Mouse (Mus musculus) limb, embryonic 14.5 days (tissue): ENCODE results near the gene Gm13289. TPM values are rescaled to one million over a fixed set of nuclear protein-coding genes. Genes with fewer than 3 reads are reported as not detected.
A peak's percentile ranks its signal among the peaks of the same experiment; 100 is the strongest.

Source experiments
- ATAC-seq: fragments of 200-750 bp; cut with Nextera tagmentation; 2 replicates; pipeline ENCODE4 v1.8.0; 2017; ENCODE audit warnings: low read depth, moderate number of reproducible peaks, moderate TSS enrichment; ENCODE audit not compliant: low FRiP score
- DNase-seq: peaks from one replicate; pipeline ENCODE4 v3.0.0-alpha.2; 2015; ENCODE audit warnings: low spot score
- H3K27ac ChIP-seq: fragments of 300-500 bp; sonication (generic); replicated peaks from 2 replicates; pipeline ENCODE4 v1.5.1; 2014; ENCODE audit warnings: low read depth, mild to moderate bottlenecking, low read length, moderate library complexity, mixed read lengths
- H3K27me3 ChIP-seq: fragments of 300-500 bp; sonication (generic); 2 replicates; pipeline ENCODE4 v1.6.1; 2014; ENCODE audit warnings: low read length, mixed read lengths; ENCODE audit not compliant: control insufficient read depth, insufficient read depth
- H3K36me3 ChIP-seq: fragments of 300-500 bp; sonication (generic); 2 replicates; pipeline ENCODE4 v1.6.1; 2014; ENCODE audit warnings: mild to moderate bottlenecking, low read length, moderate library complexity, mixed read lengths; ENCODE audit not compliant: control insufficient read depth, insufficient read depth
- H3K4me1 ChIP-seq: fragments of 300-500 bp; sonication (generic); 2 replicates; pipeline ENCODE4 v1.6.1; 2014; ENCODE audit warnings: antibody characterized with exemption, low read length, mixed read lengths; ENCODE audit not compliant: control insufficient read depth, insufficient read depth
- H3K4me2 ChIP-seq: fragments of 300-500 bp; sonication (generic); replicated peaks from 2 replicates; pipeline ENCODE4 v1.6.1; 2014; ENCODE audit warnings: low read depth, mild to moderate bottlenecking, low read length, moderate library complexity; ENCODE audit not compliant: severe bottlenecking
- H3K4me3 ChIP-seq: fragments of 300-500 bp; sonication (generic); replicated peaks from 2 replicates; pipeline ENCODE4 v1.5.1; 2014; ENCODE audit warnings: low read length
- H3K9ac ChIP-seq: fragments of 300-500 bp; sonication (generic); 2 replicates; pipeline ENCODE4 v1.6.1; 2014; ENCODE audit warnings: mild to moderate bottlenecking, low read depth, low read length, moderate library complexity; ENCODE audit not compliant: severe bottlenecking
- H3K9me3 ChIP-seq: fragments of 300-500 bp; sonication (generic); 2 replicates; pipeline ENCODE4 v1.6.1; 2016; ENCODE audit warnings: low read length; ENCODE audit not compliant: control insufficient read depth
- POLR2A ChIP-seq: fragments of 200-500 bp; IDR thresholded peaks from 2 replicates; pipeline ENCODE4 v1.8.0; 2012; ENCODE audit warnings: inconsistent platforms, mild to moderate bottlenecking, moderate library complexity, borderline replicate concordance; ENCODE audit not compliant: insufficient read depth, insufficient read length; ENCODE audit errors: extremely low read depth
- WGBS: fragments of 180-500 bp; shearing (Covaris S2); extraction: QIAGEN DNeasy Blood & Tissue Kit; methylation state at CpG from one replicate; pipeline ENCODE4 v1.1.7; 2014; 5-methylcytosine and 5-hydroxymethylcytosine counted together
- polyA plus RNA-seq, 2 experiments: library from polyadenylated mRNA; depleted of rRNA in 1 of 2; stranded (reverse) in 1 of 2; unstranded in 1 of 2; fragments of >200 nt; fragmentation: Nextera tagmentation in 1 of 2; extraction: Ambion mirVana in 1 of 2; gene quantifications; 2 replicates each; pipeline versions ENCODE4 v1.2.1 to v1.2.3; 2012 to 2014

The Gm13289 gene
- polyA plus RNA-seq, 2 experiments = not detected

DNA sequence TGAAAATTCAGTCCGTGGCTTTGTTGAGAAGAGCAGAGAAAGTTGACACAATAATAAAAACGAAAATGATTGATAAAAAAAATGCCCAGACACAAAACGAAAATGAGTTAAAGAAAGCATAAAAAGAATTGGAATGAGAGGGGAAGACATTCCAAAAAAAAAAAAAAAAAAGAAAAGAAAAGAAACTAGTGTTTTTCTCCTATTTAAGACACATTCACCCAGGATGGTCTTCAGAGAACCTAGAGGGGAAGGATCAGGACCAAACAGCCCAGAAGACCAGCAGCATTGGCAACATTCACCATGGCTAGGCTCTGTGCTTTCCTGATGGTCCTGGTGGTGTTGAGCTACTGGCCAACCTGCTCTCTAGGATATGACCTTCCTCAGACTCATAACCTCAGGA lies 39.2 kb downstream of the Gm13289 start, which contains the start of gene Ifna7:
TSS of gene Ifna7 (plus strand) at position 301 of the 400 bp plus-strand sequence.
- Histone ChIP-seq H3K27me3 (no peaks in the 10 kb centered on the region), H3K4me2 (no peak within 1 kb of the TSS), H3K27ac (no peak within 1 kb of the TSS), H3K9me3 (no peaks in the 10 kb centered on the region), H3K4me1 (no peaks in the 10 kb centered on the region), H3K36me3 (no peaks in the 10 kb centered on the region), H3K9ac (no peak within 1 kb of the TSS), H3K4me3 (no peak within 1 kb of the TSS)
- ATAC-seq (no peak), DNase-seq (no peak)
- no peak for TF ChIP-seq POLR2A
- WGBS = 59% methylated on average over 3 of the region's 3 CpGs

DNA sequence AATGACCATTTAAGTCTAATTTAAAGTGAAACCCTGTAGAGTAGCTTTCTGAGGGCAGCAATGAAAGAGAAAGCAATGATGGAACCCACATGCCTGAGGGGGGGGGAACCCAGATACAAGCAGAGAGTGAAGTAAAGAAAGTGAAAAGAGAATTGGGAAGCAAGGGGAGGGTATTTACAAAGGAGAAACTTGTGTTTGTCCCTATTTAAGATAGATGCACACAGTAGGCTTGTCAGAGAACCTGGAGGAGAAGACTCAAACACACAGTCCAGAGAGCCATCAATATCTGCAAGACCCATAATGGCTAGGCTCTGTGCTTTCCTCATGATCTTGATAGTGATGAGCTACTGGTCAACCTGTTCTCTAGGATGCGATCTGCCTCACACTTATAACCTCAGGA lies 42.9 kb downstream of the Gm13289 start, which contains the start of gene Ifna11:
TSS of gene Ifna11 (plus strand) at position 301 of the 400 bp plus-strand sequence.
- Histone ChIP-seq H3K9me3 (no peaks in the 10 kb centered on the region), H3K27me3 (no peaks in the 10 kb centered on the region), H3K36me3 (no peaks in the 10 kb centered on the region), H3K27ac (no peak within 1 kb of the TSS), H3K9ac (no peak within 1 kb of the TSS), H3K4me3 (no peak within 1 kb of the TSS), H3K4me2 (no peak within 1 kb of the TSS), H3K4me1 (no peaks in the 10 kb centered on the region)
- DNase-seq (no peak), ATAC-seq (no peak)
- TF ChIP-seq POLR2A = no peak
- WGBS = 75% methylated on average over 1 of the region's 1 CpGs

DNA sequence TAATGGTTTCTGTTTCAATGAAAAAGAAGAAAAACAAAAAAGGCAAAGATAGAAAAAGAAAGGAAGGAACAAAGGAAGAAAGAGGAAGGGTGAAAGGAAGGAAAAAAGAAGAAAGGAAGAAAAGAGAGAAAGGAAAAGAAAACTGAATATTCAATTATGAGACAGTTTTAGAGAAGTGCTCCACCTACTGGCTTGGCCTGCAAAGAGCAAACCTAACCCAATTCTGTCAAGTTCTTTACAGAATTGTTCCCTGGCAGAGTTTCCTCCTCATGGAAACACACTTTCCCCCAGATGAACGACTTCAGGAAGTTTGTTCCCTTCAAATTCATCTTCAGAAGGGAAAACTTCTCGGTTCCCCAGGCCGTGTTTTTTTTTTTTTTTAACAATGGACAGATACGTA lies 46.3 kb downstream of the Gm13289 start:
- H3K4me3 ChIP-seq = no peak overlapping the region
- no peak for ATAC-seq
- H3K9me3 ChIP-seq = no peaks in the 10 kb centered on the region
- no peak overlapping the region for H3K4me2 ChIP-seq
- H3K9ac ChIP-seq = no peak overlapping the region
- no peaks in the 10 kb centered on the region for H3K27me3 ChIP-seq
- 23% methylated on average over 4 of the region's 4 CpGs for WGBS
- H3K4me1 ChIP-seq = no peaks in the 10 kb centered on the region
- no peaks in the 10 kb centered on the region for H3K36me3 ChIP-seq
- DNase-seq = peak; percentile 11
- no peak for TF ChIP-seq POLR2A
- H3K27ac ChIP-seq = no peak overlapping the region

Other genes starting within 250 kb of the Gm13289 start
Only the 30 nearest of the 31 such genes appear.
- gene Ifna14, start 205.1 kb upstream of the Gm13289 start, polyA plus RNA-seq (2012; rRNA removed) = not detected in 2 replicates
- not detected in 2 replicates for gene Ifna14, start 205.1 kb upstream of the Gm13289 start, polyA plus RNA-seq (2014; fragmentation: Nextera tagmentation; extraction: Ambion mirVana)
- not detected in 2 replicates for gene Ifna9, start 184.5 kb upstream of the Gm13289 start, polyA plus RNA-seq (2012; rRNA removed)
- not detected in 2 replicates for gene Ifna9, start 184.5 kb upstream of the Gm13289 start, polyA plus RNA-seq (2014; fragmentation: Nextera tagmentation; extraction: Ambion mirVana)
- not detected in 2 replicates for gene Ifna12, start 173.5 kb upstream of the Gm13289 start, polyA plus RNA-seq (2012; rRNA removed)
- not detected in 2 replicates for gene Ifna12, start 173.5 kb upstream of the Gm13289 start, polyA plus RNA-seq (2014; fragmentation: Nextera tagmentation; extraction: Ambion mirVana)
- not detected in 2 replicates for gene C87499, start 142.5 kb upstream of the Gm13289 start, polyA plus RNA-seq (2012; rRNA removed)
- gene C87499, start 142.5 kb upstream of the Gm13289 start, polyA plus RNA-seq (2014; fragmentation: Nextera tagmentation; extraction: Ambion mirVana) = not detected in 2 replicates
- gene Ifna13, start 132.5 kb upstream of the Gm13289 start, polyA plus RNA-seq (2012; rRNA removed) = not detected in 2 replicates
- gene Ifna13, start 132.5 kb upstream of the Gm13289 start, polyA plus RNA-seq (2014; fragmentation: Nextera tagmentation; extraction: Ambion mirVana) = not detected in 2 replicates
- not detected in 2 replicates for gene Ifna16, start 100.0 kb upstream of the Gm13289 start, polyA plus RNA-seq (2012; rRNA removed)
- not detected in 2 replicates for gene Ifna16, start 100.0 kb upstream of the Gm13289 start, polyA plus RNA-seq (2014; fragmentation: Nextera tagmentation; extraction: Ambion mirVana)
- not detected in 2 replicates for gene Ifna2, start 93.0 kb upstream of the Gm13289 start, polyA plus RNA-seq (2012; rRNA removed)
- not detected in 2 replicates for gene Ifna2, start 93.0 kb upstream of the Gm13289 start, polyA plus RNA-seq (2014; fragmentation: Nextera tagmentation; extraction: Ambion mirVana)
- 0.09 TPM in 1 of 2 replicates, not detected in the other for gene Ifnab, start 85.6 kb upstream of the Gm13289 start, polyA plus RNA-seq (2012; rRNA removed)
- gene Ifnab, start 85.6 kb upstream of the Gm13289 start, polyA plus RNA-seq (2014; fragmentation: Nextera tagmentation; extraction: Ambion mirVana) = not detected in 2 replicates
- 0.63 and 0.86 TPM in 2 replicates for gene Gm26566, start 55.1 kb upstream of the Gm13289 start, polyA plus RNA-seq (2012; rRNA removed)
- 0.70 and 2.0 TPM in 2 replicates for gene Gm26566, start 55.1 kb upstream of the Gm13289 start, polyA plus RNA-seq (2014; fragmentation: Nextera tagmentation; extraction: Ambion mirVana)
- 41.4 and 41.6 TPM in 2 replicates for gene Klhl9, start 54.5 kb upstream of the Gm13289 start, polyA plus RNA-seq (2012; rRNA removed)
- 127 and 137 TPM in 2 replicates for gene Klhl9, start 54.5 kb upstream of the Gm13289 start, polyA plus RNA-seq (2014; fragmentation: Nextera tagmentation; extraction: Ambion mirVana)
- not detected in 2 replicates for gene Gm13271, start 22.1 kb upstream of the Gm13289 start, polyA plus RNA-seq (2012; rRNA removed)
- gene Gm13271, start 22.1 kb upstream of the Gm13289 start, polyA plus RNA-seq (2014; fragmentation: Nextera tagmentation; extraction: Ambion mirVana) = not detected in 2 replicates
- gene Gm13283, start 16.8 kb upstream of the Gm13289 start, polyA plus RNA-seq (2012; rRNA removed) = 0.13 and 0.24 TPM in 2 replicates
- gene Gm13283, start 16.8 kb upstream of the Gm13289 start, polyA plus RNA-seq (2014; fragmentation: Nextera tagmentation; extraction: Ambion mirVana) = 0.21 TPM in 1 of 2 replicates, not detected in the other
- not detected in 2 replicates for gene Gm13290, start 3.1 kb upstream of the Gm13289 start, polyA plus RNA-seq (2012; rRNA removed)
- 0.33 and 0.48 TPM in 2 replicates for gene Gm13290, start 3.1 kb upstream of the Gm13289 start, polyA plus RNA-seq (2014; fragmentation: Nextera tagmentation; extraction: Ambion mirVana)
- 0.16 TPM in 1 of 2 replicates, not detected in the other for gene Gm13272, start 2.9 kb downstream of the Gm13289 start, polyA plus RNA-seq (2012; rRNA removed)
- gene Gm13272, start 2.9 kb downstream of the Gm13289 start, polyA plus RNA-seq (2014; fragmentation: Nextera tagmentation; extraction: Ambion mirVana) = not detected in 2 replicates
- 0.10 and 0.17 TPM in 2 replicates for gene Ifnz, start 5.2 kb downstream of the Gm13289 start, polyA plus RNA-seq (2012; rRNA removed)
- 0.25 TPM in 1 of 2 replicates, not detected in the other for gene Ifnz, start 5.2 kb downstream of the Gm13289 start, polyA plus RNA-seq (2014; fragmentation: Nextera tagmentation; extraction: Ambion mirVana)
- gene Gm13276, start 8.8 kb downstream of the Gm13289 start, polyA plus RNA-seq (2012; rRNA removed) = 0.14 and 0.44 TPM in 2 replicates
- not detected in 2 replicates for gene Gm13276, start 8.8 kb downstream of the Gm13289 start, polyA plus RNA-seq (2014; fragmentation: Nextera tagmentation; extraction: Ambion mirVana)
- not detected in 2 replicates for gene Gm13277, start 11.7 kb downstream of the Gm13289 start, polyA plus RNA-seq (2012; rRNA removed)
- gene Gm13277, start 11.7 kb downstream of the Gm13289 start, polyA plus RNA-seq (2014; fragmentation: Nextera tagmentation; extraction: Ambion mirVana) = not detected in 2 replicates
- not detected in 2 replicates for gene Gm13278, start 14.6 kb downstream of the Gm13289 start, polyA plus RNA-seq (2012; rRNA removed)
- gene Gm13278, start 14.6 kb downstream of the Gm13289 start, polyA plus RNA-seq (2014; fragmentation: Nextera tagmentation; extraction: Ambion mirVana) = not detected in 2 replicates
- gene Gm13275, start 17.6 kb downstream of the Gm13289 start, polyA plus RNA-seq (2012; rRNA removed) = 0.47 TPM in 1 of 2 replicates, not detected in the other
- not detected in 2 replicates for gene Gm13275, start 17.6 kb downstream of the Gm13289 start, polyA plus RNA-seq (2014; fragmentation: Nextera tagmentation; extraction: Ambion mirVana)
- gene Gm13279, start 20.5 kb downstream of the Gm13289 start, polyA plus RNA-seq (2012; rRNA removed) = not detected in 2 replicates
- not detected in 2 replicates for gene Gm13279, start 20.5 kb downstream of the Gm13289 start, polyA plus RNA-seq (2014; fragmentation: Nextera tagmentation; extraction: Ambion mirVana)
- gene Gm13285, start 22.7 kb downstream of the Gm13289 start, polyA plus RNA-seq (2012; rRNA removed) = not detected in 2 replicates
- gene Gm13285, start 22.7 kb downstream of the Gm13289 start, polyA plus RNA-seq (2014; fragmentation: Nextera tagmentation; extraction: Ambion mirVana) = 0.65 and 1.3 TPM in 2 replicates
- gene Gm13287, start 26.3 kb downstream of the Gm13289 start, polyA plus RNA-seq (2012; rRNA removed) = 0.47 TPM in 1 of 2 replicates, not detected in the other
- not detected in 2 replicates for gene Gm13287, start 26.3 kb downstream of the Gm13289 start, polyA plus RNA-seq (2014; fragmentation: Nextera tagmentation; extraction: Ambion mirVana)
- gene Gm13288, start 28.6 kb downstream of the Gm13289 start, polyA plus RNA-seq (2012; rRNA removed) = 0.04 and 0.09 TPM in 2 replicates
- not detected in 2 replicates for gene Gm13288, start 28.6 kb downstream of the Gm13289 start, polyA plus RNA-seq (2014; fragmentation: Nextera tagmentation; extraction: Ambion mirVana)
- not detected in 2 replicates for gene Ifna7, start 39.3 kb downstream of the Gm13289 start, polyA plus RNA-seq (2012; rRNA removed)
- not detected in 2 replicates for gene Ifna7, start 39.3 kb downstream of the Gm13289 start, polyA plus RNA-seq (2014; fragmentation: Nextera tagmentation; extraction: Ambion mirVana)
- not detected in 2 replicates for gene Ifna11, start 43.0 kb downstream of the Gm13289 start, polyA plus RNA-seq (2012; rRNA removed)
- gene Ifna11, start 43.0 kb downstream of the Gm13289 start, polyA plus RNA-seq (2014; fragmentation: Nextera tagmentation; extraction: Ambion mirVana) = not detected in 2 replicates
- gene Ifna6, start 50.5 kb downstream of the Gm13289 start, polyA plus RNA-seq (2012; rRNA removed) = not detected in 2 replicates
- gene Ifna6, start 50.5 kb downstream of the Gm13289 start, polyA plus RNA-seq (2014; fragmentation: Nextera tagmentation; extraction: Ambion mirVana) = not detected in 2 replicates
- gene Ifna5, start 58.6 kb downstream of the Gm13289 start, polyA plus RNA-seq (2012; rRNA removed) = not detected in 2 replicates
- gene Ifna5, start 58.6 kb downstream of the Gm13289 start, polyA plus RNA-seq (2014; fragmentation: Nextera tagmentation; extraction: Ambion mirVana) = not detected in 2 replicates
- gene Ifna4, start 64.9 kb downstream of the Gm13289 start, polyA plus RNA-seq (2012; rRNA removed) = not detected in 2 replicates
- not detected in 2 replicates for gene Ifna4, start 64.9 kb downstream of the Gm13289 start, polyA plus RNA-seq (2014; fragmentation: Nextera tagmentation; extraction: Ambion mirVana)
- not detected in 2 replicates for gene Ifna1, start 73.2 kb downstream of the Gm13289 start, polyA plus RNA-seq (2012; rRNA removed)
- not detected in 2 replicates for gene Ifna1, start 73.2 kb downstream of the Gm13289 start, polyA plus RNA-seq (2014; fragmentation: Nextera tagmentation; extraction: Ambion mirVana)
- gene Ifne, start 103.3 kb downstream of the Gm13289 start, polyA plus RNA-seq (2012; rRNA removed) = not detected in 2 replicates
- gene Ifne, start 103.3 kb downstream of the Gm13289 start, polyA plus RNA-seq (2014; fragmentation: Nextera tagmentation; extraction: Ambion mirVana) = not detected in 2 replicates